Mouse (Mus musculus): ENCODE measurements around the gene Eps8l1. TPM values are rescaled to one million over a fixed set of nuclear protein-coding genes. Genes with fewer than 3 reads are reported as not detected.
A peak's percentile ranks its signal among the peaks of the same experiment; 100 is the strongest.

Eps8l1 gene
- total RNA-seq, 2 experiments from 2014 or later: 3.2 to 3.5 TPM

DNA sequence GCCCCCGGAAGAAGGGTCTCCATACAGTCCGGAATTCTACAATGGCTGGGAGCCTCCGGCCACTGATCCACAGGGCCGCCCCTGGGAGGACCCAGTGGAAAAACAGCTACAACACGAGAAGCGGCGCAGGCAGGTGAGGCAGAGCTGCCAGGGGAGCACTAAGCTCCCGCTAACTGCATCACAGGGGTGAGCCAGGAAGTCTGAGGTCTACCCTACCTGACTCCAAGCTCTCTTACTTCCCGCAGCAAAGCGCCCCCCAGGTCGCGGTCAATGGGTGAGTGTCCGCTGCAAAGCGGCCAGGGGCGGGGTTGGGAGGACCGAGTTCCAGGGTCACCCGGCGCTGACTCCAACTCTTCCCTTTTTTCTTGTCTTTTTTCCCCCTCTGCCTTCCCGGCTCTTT lies 13.5 kb downstream of the Eps8l1 start:
- DNase-seq: no peak
- intact Hi-C loops (cut with DNase I): loop anchor here (10.0 kb wide), 1 partner anchor 809 kb away; the partner anchor contains the start of gene Leng1

- peak; percentile 88 to 89 for DNase-seq
- intact Hi-C loops (cut with DNase I): loop anchor here (2.0 to 10.0 kb wide), 2 partner anchors 15 to 813 kb away; partner anchors contain the start of gene Leng1
Observed at GRCm38 (mm10) chr7:4478021-4478795, 17.7 kb downstream of the Eps8l1 start.

GRCm38 (mm10) chr7:4478796-4479291 lies 18.4 kb downstream of the Eps8l1 start:
- intact Hi-C loops (cut with DNase I): loop anchor here (1.0 to 10.0 kb wide), 3 partner anchors 14 to 814 kb away; partner anchors contain the start of gene Leng1
- DNase-seq: no peak

GRCm38 (mm10) chr7:4479674-4480073 lies 19.2 kb downstream of the Eps8l1 start:
- intact Hi-C loops (cut with DNase I): loop anchor here (1.0 to 10.0 kb wide), 3 partner anchors 13 to 815 kb away; partner anchors contain the start of gene Leng1
- DNase-seq: peak; percentile 57 to 75

DNA sequence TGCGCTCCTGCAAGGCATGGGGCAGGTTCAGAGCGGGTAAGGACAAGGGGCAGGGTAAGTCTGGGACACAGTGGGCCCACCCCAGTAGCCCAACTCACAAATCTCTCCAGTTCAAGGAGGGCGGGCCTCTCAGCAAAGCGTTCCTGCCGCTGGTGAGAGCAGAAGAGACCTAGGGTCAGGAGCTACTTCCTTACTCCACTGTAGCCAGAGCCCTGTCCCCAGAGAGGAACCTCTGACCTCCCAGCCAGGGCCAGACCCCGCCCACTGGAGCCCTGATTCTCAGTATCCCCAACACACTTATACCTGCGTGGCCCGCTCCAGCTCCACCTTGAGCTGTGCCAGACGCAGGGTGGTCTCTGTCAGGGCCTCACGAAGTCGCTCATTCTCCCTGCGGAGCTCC lies 21.8 kb downstream of the Eps8l1 start:
- intact Hi-C loops (cut with DNase I): no loop called here
- DNase-seq: no peak

DNA sequence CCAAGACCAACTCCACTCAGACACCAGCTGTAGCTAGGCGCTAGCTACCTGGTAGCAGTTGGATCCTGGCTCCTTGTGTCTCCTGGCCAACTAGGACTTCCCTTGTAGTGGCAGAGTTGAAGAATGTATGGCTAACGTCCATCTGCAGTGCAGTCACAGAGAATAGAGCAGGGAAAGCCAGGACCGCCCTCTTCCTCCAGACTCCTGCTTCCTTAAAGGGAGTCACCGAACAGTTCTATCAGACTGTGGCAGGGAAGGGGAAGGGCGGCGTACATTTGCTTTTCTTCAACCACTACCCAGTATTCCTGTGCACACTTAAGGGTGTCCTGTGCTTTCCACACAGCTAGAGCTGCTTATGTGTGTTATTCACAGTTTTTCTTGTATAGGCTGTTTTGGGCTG lies 30.8 kb downstream of the Eps8l1 start:
- DNase-seq: peak; percentile 64 to 69

DNA sequence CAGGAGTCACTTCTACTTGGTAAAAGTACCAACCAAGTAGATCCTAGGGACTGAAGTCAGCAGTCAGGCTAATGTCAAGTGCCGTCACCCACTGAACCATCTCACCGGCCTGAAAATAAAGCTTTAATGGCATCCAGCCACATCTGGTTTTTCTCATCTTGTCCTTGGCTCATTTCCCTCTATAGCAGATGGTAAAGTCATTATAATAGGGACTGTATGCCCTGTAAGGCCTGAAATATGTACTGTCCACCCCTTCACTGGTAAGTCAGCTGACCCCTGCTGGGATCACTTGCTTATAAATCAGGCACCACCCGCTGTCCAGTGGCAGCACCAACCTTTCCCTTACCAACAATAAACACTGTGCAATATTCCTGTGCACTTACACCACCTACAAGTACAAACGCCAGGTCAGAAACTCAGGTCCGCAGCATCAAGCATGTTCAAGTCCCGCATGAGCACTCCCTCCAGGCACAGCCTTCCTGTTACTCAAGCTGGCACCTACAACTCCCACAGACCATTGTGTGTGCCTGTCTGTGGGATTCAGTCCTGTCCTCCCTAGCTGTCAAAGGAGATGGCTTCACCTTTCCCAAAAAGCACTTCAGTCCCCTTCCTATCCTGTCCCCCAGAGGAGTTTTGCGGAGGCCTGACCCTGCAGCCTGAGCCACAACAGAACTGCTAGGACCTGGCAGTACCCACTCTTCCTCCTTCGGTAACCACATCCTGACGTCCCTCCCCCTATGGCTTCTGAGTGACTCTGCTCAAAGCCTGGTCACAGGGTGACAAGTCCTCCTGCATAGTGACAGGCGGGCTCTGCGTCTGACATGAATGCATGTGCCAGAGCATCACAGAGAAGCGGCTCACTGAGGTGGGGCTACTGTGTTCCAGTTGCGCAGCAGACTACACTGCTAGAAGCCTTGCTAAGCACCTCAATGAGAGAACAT lies 32.1 kb downstream of the Eps8l1 start:
- intact Hi-C loops (cut with DNase I): loop anchor here (2.0 kb wide), 1 partner anchor 14 kb away; no protein-coding TSS in a partner anchor
- DNase-seq: no peak

More for the DNA sequence above, 30.8 kb downstream of the Eps8l1 start:
- intact Hi-C loops (cut with DNase I): no loop called here

DNA sequence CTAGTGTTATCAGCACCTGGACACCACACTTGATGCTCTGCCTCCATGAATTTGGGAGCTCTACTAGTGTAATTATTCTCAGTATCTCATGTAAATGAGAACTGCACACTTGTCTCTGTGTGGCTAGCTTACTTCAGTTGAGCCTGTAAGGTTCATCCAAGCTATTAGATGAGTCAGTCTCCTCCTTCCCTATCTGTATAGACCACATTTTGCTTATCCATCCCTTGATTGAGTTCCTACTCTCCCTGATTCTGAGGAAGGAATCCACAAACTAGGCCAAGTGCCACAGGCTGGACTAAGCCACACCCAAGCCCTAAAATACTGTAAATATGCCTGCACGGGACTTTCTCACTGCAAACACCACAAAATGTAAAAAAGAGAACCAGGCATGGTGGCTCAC lies 33.5 kb downstream of the Eps8l1 start:
- intact Hi-C loops (cut with DNase I): loop anchor here (2.0 kb wide), 1 partner anchor 15 kb away; no protein-coding TSS in a partner anchor
- no peak for DNase-seq

GRCm38 (mm10) chr7:4496468-4496867 lies 36.0 kb downstream of the Eps8l1 start:
- DNase-seq: no peak
- intact Hi-C loops (cut with DNase I): no loop called here

DNA sequence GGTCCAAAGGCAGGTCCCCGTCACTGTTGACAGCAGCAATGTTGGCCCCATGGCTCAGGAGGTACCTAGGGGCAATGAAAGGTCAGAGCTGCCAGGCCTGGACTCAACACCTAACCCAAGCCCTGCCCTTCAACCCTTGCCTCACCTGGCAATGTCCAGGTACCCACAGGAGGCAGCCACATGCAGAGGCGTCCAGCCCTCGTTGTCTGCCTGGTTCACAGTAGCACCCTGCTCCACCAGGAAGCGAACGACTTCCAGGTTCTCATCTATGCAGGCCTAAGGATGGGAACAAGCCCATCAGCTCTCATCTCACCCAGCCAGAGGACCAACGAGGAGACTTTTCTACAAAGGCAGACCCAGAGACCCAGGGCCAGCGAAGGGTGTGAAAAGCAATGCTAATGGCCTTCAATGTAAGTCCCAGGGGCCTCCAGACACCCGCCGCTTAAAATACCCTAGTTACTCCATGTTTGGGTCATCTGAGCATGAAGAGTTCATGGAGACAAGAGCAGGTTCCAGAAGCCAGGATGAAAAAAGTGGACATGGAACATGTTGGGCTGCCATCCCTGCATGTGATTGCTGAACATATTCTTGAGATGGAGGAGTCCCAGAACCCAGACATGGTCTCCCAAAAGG lies 36.9 kb downstream of the Eps8l1 start:
- intact Hi-C loops (cut with DNase I): no loop called here

GRCm38 (mm10) chr7:4498251-4498650 lies 37.8 kb downstream of the Eps8l1 start:
- DNase-seq: peak; percentile 86 to 88
- intact Hi-C loops (cut with DNase I): no loop called here

More for the DNA sequence above, 36.9 kb downstream of the Eps8l1 start:
- DNase-seq: no peak

GRCm38 (mm10) chr7:4499034-4499433 lies 38.6 kb downstream of the Eps8l1 start:
- intact Hi-C loops (cut with DNase I): no loop called here

GRCm38 (mm10) chr7:4500892-4501471 lies 40.5 kb downstream of the Eps8l1 start:
- DNase-seq: peak; percentile 51 to 61
- intact Hi-C loops (cut with DNase I): no loop called here

More at GRCm38 (mm10) chr7:4499034-4499433, 38.6 kb downstream of the Eps8l1 start:
- DNase-seq: no peak

GRCm38 (mm10) chr7:4501558-4502397 lies 41.3 kb downstream of the Eps8l1 start, which contains the start of gene Ppp1r12c:
Ppp1r12c (minus strand) TSS chr7:4501680.
- intact Hi-C loops (cut with DNase I): no loop called here
- peak; percentile 97 to 98 for DNase-seq

- intact Hi-C loops (cut with DNase I): no loop called here
- no peak for DNase-seq
Observed at GRCm38 (mm10) chr7:4502421-4503090, 42.1 kb downstream of the Eps8l1 start.

GRCm38 (mm10) chr7:4503100-4503499 lies 42.6 kb downstream of the Eps8l1 start:
- intact Hi-C loops (cut with DNase I): no loop called here
- DNase-seq: no peak

DNA sequence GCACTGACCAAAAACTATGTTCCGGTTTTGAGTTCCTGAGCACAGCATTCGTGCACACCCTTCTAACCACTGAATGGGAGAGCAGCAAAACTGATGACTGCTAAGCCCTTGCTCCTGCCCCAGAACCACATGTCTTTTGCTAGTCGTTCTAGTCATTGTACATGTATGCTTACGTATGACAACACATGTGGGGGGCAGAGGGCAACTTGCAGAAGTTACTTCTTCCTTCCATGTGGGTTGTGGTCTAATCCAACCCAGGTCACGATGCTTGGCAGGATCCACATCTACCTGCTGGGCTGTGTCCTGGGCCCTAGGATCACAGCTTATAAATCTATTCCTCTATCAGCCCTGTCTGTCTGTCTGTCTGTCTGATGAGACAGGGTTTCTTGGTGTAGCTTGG lies 43.4 kb downstream of the Eps8l1 start:
- intact Hi-C loops (cut with DNase I): no loop called here
- DNase-seq: no peak

DNA sequence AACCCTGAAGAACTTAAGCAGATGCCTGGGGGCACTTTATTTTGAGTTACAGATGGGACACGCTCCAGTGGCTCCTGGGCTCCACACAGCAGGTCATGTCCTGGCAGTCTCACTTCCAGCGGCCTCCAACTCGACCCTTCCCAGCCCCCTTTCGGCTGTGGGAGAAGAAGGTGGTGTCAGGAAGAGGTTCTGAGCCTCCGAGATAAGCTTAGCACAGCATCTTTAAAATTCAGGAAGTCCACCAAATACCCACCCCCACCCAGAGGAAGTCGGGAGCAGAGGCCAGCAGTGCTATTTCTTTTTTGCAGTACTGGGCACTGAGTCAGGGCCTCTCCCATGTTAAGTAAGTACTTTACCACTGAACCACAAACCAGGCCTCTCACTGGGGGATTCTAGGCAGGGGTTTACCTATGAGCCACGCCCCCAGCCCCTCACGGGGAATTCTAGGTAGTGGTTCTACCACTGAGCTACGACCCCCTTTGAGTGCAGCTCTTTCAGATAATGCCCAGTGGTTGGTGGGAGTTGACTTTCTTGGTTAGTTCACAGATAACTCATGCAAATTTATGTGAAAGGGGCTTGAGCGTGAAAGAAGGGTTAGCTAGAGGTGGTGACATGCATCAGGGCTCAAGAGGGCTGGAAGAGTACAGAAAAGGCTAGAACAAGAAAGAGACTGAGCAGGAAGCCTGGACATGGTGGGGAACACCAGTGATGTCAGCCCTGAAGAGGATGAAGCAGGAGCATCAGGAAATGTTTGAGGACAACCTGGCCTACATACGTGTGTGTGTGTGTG lies 44.4 kb downstream of the Eps8l1 start:
- DNase-seq: no peak

More for the DNA sequence above, 44.4 kb downstream of the Eps8l1 start:
- intact Hi-C loops (cut with DNase I): no loop called here

Data from heart, postnatal 10 days (tissue).